Mouse (Mus musculus): ENCODE measurements at regions not wholly inside any gene's neighbourhood (a gene's known extent, or its start where the extent isn't known, plus 50 kb on each side); places are given as distances from the start of the nearest gene placed in this dataset.
"Not testable (repeated sequence)": the region's sequence is repeated elsewhere in the genome, so short reads cannot be mapped to it uniquely, and the experiment has no call there.

GRCm38 (mm10) chr14:53174099-53174498, 678.5 kb upstream of the Olfr1507 start:
- not testable (repeated sequence) for TF ChIP-seq POLR2A (IDR thresholded peaks at IDR 0.05; ENCODE audit: insufficient read depth, low read length); CTCF (IDR thresholded peaks at IDR 0.05; ENCODE audit: low read depth, low read length); EP300 (IDR thresholded peaks at IDR 0.05; ENCODE audit: insufficient read depth, low read depth, low read length)
